Mouse (Mus musculus) embryonic facial prominence, embryonic 11.5 days (tissue): Measurements from ENCODE around the gene Cyp11a1. TPM values are rescaled to one million over a fixed set of nuclear protein-coding genes. Genes with fewer than 3 reads are reported as not detected.

Experiments used
- ATAC-seq: fragments of 200-750 bp; cut with Nextera tagmentation; replicated peaks from 2 replicates; pipeline ENCODE4 v1.8.0; 2017; ENCODE audit warnings: low read depth; ENCODE audit not compliant: insufficient number of reproducible peaks, low FRiP score, low TSS enrichment
- DNase-seq: peaks from one replicate; pipeline ENCODE4 v3.0.0-alpha.2; 2015; ENCODE audit warnings: low spot score
- H3K27ac ChIP-seq: fragments of 300-500 bp; sonication (generic); replicated peaks from 2 replicates; pipeline ENCODE4 v1.5.1; 2014; ENCODE audit warnings: mild to moderate bottlenecking, low read depth, low read length, control low read depth
- H3K27me3 ChIP-seq: fragments of 300-500 bp; sonication (generic); 2 replicates; pipeline ENCODE4 v1.6.1; 2014; ENCODE audit warnings: mild to moderate bottlenecking, low read length, moderate library complexity, mixed read lengths; ENCODE audit not compliant: control insufficient read depth, insufficient read depth
- H3K36me3 ChIP-seq: fragments of 300-500 bp; sonication (generic); replicated peaks from 2 replicates; pipeline ENCODE4 v1.6.1; 2014; ENCODE audit warnings: low read depth, mild to moderate bottlenecking, low read length, moderate library complexity, mixed read lengths; ENCODE audit not compliant: control insufficient read depth, insufficient read depth
- H3K4me1 ChIP-seq: fragments of 300-500 bp; sonication (generic); 2 replicates; pipeline ENCODE4 v1.6.1; 2014; ENCODE audit warnings: low read length, mixed read lengths; ENCODE audit not compliant: control insufficient read depth, insufficient read depth
- H3K4me2 ChIP-seq: fragments of 300-500 bp; sonication (generic); 2 replicates; pipeline ENCODE4 v1.6.1; 2014; ENCODE audit warnings: low read depth, mild to moderate bottlenecking, control low read depth, low read length, moderate library complexity
- H3K4me3 ChIP-seq: fragments of 300-500 bp; sonication (generic); 2 replicates; pipeline ENCODE4 v1.5.1; 2014; ENCODE audit warnings: low read depth, low read length, control low read depth
- H3K9ac ChIP-seq: fragments of 300-500 bp; sonication (generic); replicated peaks from 2 replicates; pipeline ENCODE4 v1.6.1; 2014; ENCODE audit warnings: mild to moderate bottlenecking, control low read depth, low read length
- H3K9me3 ChIP-seq: fragments of 300-500 bp; sonication (generic); replicated peaks from 2 replicates; pipeline ENCODE4 v1.6.1; 2016; ENCODE audit warnings: mild to moderate bottlenecking, low read length, inconsistent platforms, mixed read lengths; ENCODE audit not compliant: control insufficient read depth
- WGBS: fragments of 180-500 bp; shearing (Covaris S2); extraction: QIAGEN DNeasy Blood & Tissue Kit; methylation state at CpG from one replicate; pipeline ENCODE4 v1.1.7; 2014; 5-methylcytosine and 5-hydroxymethylcytosine counted together
- polyA plus RNA-seq: library from polyadenylated mRNA; unstranded; fragments of >200 nt; fragmentation: Nextera tagmentation; extraction: Ambion mirVana; gene quantifications from 2 replicates; pipeline ENCODE4 v1.2.1, GENCODE M21; 2014

Gene Cyp11a1
- polyA plus RNA-seq, 1 experiment from 2014 or later = 0.18 TPM

- Histone ChIP-seq H3K4me1 (no peaks in the 10 kb centered on the region), H3K4me2 (no peak overlapping the region), H3K27ac (no peak overlapping the region), H3K9ac (no peak overlapping the region), H3K4me3 (no peak overlapping the region), H3K36me3 (no peaks in the 10 kb centered on the region), H3K27me3 (no peaks in the 10 kb centered on the region), H3K9me3 (no peaks in the 10 kb centered on the region)
- peak; percentile 72 for ATAC-seq
- no peak for DNase-seq
- WGBS = 69% methylated on average over 12 of the region's 12 CpGs
These were observed 2.3 kb downstream of the Cyp11a1 start for GRCm38 (mm10) chr9:58008336-58009014.

- Histone ChIP-seq H3K27ac (no peak overlapping the region), H3K27me3 (no peaks in the 10 kb centered on the region), H3K4me1 (no peaks in the 10 kb centered on the region), H3K9ac (no peak overlapping the region), H3K9me3 (no peaks in the 10 kb centered on the region), H3K4me3 (no peak overlapping the region), H3K4me2 (no peak overlapping the region), H3K36me3 (no peaks in the 10 kb centered on the region)
- DNase-seq (peak; percentile 75), ATAC-seq (peak; percentile 81)
- WGBS = 7% methylated on average over 6 of the region's 6 CpGs
These were observed 2.8 kb downstream of the Cyp11a1 start for GRCm38 (mm10) chr9:58009015-58009362.

DNA sequence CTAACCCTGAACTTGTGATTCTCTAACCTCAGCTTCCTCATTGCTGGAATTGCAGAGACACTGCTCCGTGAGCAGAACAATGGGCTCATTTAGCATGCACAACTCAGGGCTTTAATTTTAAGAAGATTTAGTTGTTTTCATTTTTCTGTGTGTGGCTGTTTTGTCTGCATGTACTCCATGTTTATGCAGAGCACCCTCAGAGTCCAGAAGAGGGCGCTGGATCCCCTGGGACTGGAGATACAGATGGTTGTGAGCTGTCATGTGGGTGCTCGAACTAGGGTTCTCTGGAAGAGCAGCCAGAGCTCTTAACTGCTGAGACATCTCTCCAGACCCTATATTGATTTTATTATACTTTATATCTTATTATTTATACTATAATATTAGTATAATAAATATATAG lies 3.4 kb downstream of the Cyp11a1 start:
- Histone ChIP-seq H3K4me2 (no peak overlapping the region), H3K27ac (no peak overlapping the region), H3K9me3 (no peaks in the 10 kb centered on the region), H3K4me1 (no peaks in the 10 kb centered on the region), H3K4me3 (no peak overlapping the region), H3K36me3 (no peaks in the 10 kb centered on the region), H3K27me3 (no peaks in the 10 kb centered on the region), H3K9ac (no peak overlapping the region)
- DNase-seq (no peak), ATAC-seq (no peak)
- WGBS = 56% methylated on average over 3 of the region's 3 CpGs

GRCm38 (mm10) chr9:58011027-58011426 lies 4.8 kb downstream of the Cyp11a1 start:
- DNase-seq = peak; percentile 66

DNA sequence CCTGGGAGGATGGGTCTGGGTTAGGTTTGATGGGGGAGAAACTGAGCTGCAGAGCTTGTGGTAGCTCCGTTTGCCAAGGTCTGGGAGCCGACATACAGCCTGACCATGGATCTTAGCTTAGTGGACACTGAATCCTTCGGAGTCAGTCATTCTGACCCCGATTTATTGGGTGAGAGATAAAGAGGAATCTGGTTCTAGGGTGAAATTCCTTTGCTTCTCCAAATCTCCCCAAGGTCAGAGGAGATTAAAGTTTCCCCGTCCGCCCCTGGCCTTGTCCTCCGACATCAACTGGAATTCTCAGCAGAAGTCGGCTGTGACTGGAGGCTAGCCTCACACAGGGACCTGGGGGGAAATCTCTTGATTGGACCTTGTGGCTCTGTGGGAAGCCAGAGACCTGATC lies 5.3 kb downstream of the Cyp11a1 start:
- DNase-seq = no peak
- WGBS = 75% methylated on average over 8 of the region's 8 CpGs

More at GRCm38 (mm10) chr9:58011027-58011426, 4.8 kb downstream of the Cyp11a1 start:
- H3K9me3 ChIP-seq = no peaks in the 10 kb centered on the region
- H3K9ac ChIP-seq = no peak overlapping the region
- no peak for ATAC-seq
- 32% methylated on average over 7 of the region's 7 CpGs for WGBS
- no peak overlapping the region for H3K27ac ChIP-seq
- H3K36me3 ChIP-seq = no peaks in the 10 kb centered on the region
- H3K4me2 ChIP-seq = no peak overlapping the region
- no peak overlapping the region for H3K4me3 ChIP-seq
- no peaks in the 10 kb centered on the region for H3K27me3 ChIP-seq
- H3K4me1 ChIP-seq = no peaks in the 10 kb centered on the region

DNA sequence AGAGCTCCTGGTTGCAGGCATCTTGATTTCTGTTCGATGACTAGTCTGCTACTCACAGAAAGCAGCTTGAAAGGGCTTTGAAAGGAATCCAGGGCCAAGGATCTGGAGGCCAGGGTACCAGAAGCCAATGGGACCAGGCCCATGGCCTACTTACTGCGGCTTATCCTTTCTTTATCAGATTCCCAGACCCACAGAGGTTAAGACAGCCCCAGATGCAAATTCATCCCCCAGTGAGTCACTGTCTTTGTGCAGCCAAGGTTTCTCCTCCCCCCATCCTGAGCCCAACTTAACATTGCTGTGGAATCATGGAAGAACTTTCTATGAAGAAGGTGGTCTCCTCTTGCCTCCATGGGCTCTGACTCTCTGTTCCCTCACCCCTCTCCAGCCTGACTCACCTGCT lies 6.3 kb downstream of the Cyp11a1 start:
- no peaks in the 10 kb centered on the region for H3K27me3 ChIP-seq
- H3K36me3 ChIP-seq = no peaks in the 10 kb centered on the region
- no peaks in the 10 kb centered on the region for H3K4me1 ChIP-seq
- no peak for DNase-seq
- H3K9ac ChIP-seq = no peak overlapping the region
- ATAC-seq = no peak
- WGBS = 82% methylated on average over 2 of the region's 2 CpGs
- no peak overlapping the region for H3K4me3 ChIP-seq
- H3K27ac ChIP-seq = no peak overlapping the region
- no peaks in the 10 kb centered on the region for H3K9me3 ChIP-seq
- no peak overlapping the region for H3K4me2 ChIP-seq

More for the DNA sequence above, 5.3 kb downstream of the Cyp11a1 start:
- H3K9me3 ChIP-seq = no peaks in the 10 kb centered on the region
- H3K4me2 ChIP-seq = no peak overlapping the region
- H3K27me3 ChIP-seq = no peaks in the 10 kb centered on the region
- no peaks in the 10 kb centered on the region for H3K36me3 ChIP-seq
- ATAC-seq = no peak
- H3K9ac ChIP-seq = no peak overlapping the region
- no peaks in the 10 kb centered on the region for H3K4me1 ChIP-seq
- H3K27ac ChIP-seq = no peak overlapping the region
- no peak overlapping the region for H3K4me3 ChIP-seq

DNA sequence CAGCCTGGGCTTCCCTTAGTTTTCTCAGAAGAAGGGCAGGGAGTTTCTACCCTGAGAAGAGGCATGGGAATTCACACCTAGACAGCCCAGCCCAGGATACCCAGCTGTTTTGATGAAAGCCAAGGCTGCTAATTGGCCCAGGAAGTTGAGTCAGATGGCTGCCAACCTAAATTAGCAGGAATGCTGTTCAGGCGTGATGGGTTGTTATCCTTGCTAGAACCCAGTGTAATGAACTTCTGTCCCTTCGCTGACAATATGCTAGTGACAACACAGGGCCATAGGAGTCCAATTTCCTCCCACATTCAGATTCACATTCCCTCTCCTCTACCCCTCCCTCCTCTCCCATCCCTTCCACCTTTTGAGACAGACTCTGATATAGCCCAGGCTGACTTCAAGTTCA lies 6.7 kb downstream of the Cyp11a1 start:
- no peak for ATAC-seq

DNA sequence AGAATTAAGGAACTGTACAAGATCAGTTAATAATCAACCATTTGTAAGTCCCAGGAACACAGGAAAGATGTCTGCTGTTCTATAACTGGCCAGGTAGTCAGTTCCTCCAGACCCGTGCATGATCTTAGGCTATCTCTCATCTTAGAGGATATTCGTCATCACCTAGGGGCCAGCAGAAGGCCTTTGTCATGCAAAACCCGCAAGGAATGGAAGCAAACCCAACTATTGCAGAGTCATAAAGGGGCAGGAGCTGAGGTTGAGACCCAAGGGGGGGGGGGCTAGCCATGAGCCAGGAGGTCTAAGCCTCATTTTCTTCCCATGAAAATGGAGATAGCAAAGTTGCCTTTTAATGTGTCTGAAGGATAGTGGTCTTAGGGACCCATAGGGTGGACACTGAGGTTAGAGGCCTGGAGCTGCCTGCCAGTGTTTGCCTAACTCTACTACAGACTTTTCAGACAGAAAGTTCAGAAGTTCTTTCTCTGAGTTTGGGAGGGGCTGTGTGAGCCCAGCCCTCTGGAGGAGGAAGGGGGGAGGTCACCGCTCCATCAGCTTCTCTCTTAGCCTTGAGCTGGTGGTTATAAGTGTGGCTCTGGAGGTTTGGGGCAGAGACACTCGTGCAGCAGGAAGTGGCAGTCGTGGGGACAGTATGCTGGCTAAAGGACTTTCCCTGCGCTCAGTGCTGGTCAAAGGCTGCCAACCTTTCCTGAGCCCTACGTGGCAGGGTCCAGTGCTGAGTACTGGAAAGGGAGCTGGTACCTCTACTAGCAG lies 8.4 kb downstream of the Cyp11a1 start:
- Histone ChIP-seq H3K27me3 (no peaks in the 10 kb centered on the region), H3K4me1 (no peaks in the 10 kb centered on the region), H3K4me3 (no peak overlapping the region), H3K36me3 (no peaks in the 10 kb centered on the region), H3K27ac (no peak overlapping the region), H3K9ac (no peak overlapping the region), H3K4me2 (no peak overlapping the region), H3K9me3 (no peaks in the 10 kb centered on the region)
- 67% methylated on average over 8 of the region's 8 CpGs for WGBS
- ATAC-seq = no peak
- no peak for DNase-seq

More for the DNA sequence above, 6.7 kb downstream of the Cyp11a1 start:
- no peak overlapping the region for H3K4me3 ChIP-seq
- DNase-seq = no peak
- H3K4me2 ChIP-seq = no peak overlapping the region
- no peak overlapping the region for H3K27ac ChIP-seq
- no peaks in the 10 kb centered on the region for H3K9me3 ChIP-seq
- no peaks in the 10 kb centered on the region for H3K4me1 ChIP-seq
- H3K27me3 ChIP-seq = no peaks in the 10 kb centered on the region
- no peaks in the 10 kb centered on the region for H3K36me3 ChIP-seq
- no peak overlapping the region for H3K9ac ChIP-seq
- 54% methylated on average over 2 of the region's 2 CpGs for WGBS
